Mouse (Mus musculus) embryonic facial prominence, embryonic 12.5 days (tissue): ENCODE data around the gene Galnt9. TPM values are rescaled to one million over a fixed set of nuclear protein-coding genes. Genes with fewer than 3 reads are reported as not detected.

ENCODE experiments used
- ATAC-seq: fragments of 200-750 bp; cut with Nextera tagmentation; 2 replicates; pipeline ENCODE4 v1.8.0; 2017; ENCODE audit not compliant: insufficient number of reproducible peaks, insufficient read depth, low FRiP score, low TSS enrichment
- H3K27ac ChIP-seq: fragments of 300-500 bp; sonication (generic); 2 replicates; pipeline ENCODE4 v1.5.1; 2016; ENCODE audit warnings: mild to moderate bottlenecking
- H3K27me3 ChIP-seq: fragments of 300-500 bp; sonication (generic); 2 replicates; pipeline ENCODE4 v1.6.1; 2016; ENCODE audit warnings: mild to moderate bottlenecking, moderate library complexity
- H3K36me3 ChIP-seq: fragments of 300-500 bp; sonication (generic); 2 replicates; pipeline ENCODE4 v1.6.1; 2016; ENCODE audit warnings: mild to moderate bottlenecking
- H3K4me1 ChIP-seq: fragments of 300-500 bp; sonication (generic); 2 replicates; pipeline ENCODE4 v1.6.1; 2016
- H3K4me2 ChIP-seq: fragments of 300-500 bp; sonication (generic); replicated peaks from 2 replicates; pipeline ENCODE4 v1.6.1; 2016; ENCODE audit warnings: mild to moderate bottlenecking, moderate library complexity
- H3K4me3 ChIP-seq: fragments of 300-500 bp; sonication (generic); 2 replicates; pipeline ENCODE4 v1.5.1; 2016; ENCODE audit warnings: mild to moderate bottlenecking
- H3K9ac ChIP-seq: fragments of 300-500 bp; sonication (generic); 2 replicates; pipeline ENCODE4 v1.6.1; 2016; ENCODE audit warnings: mild to moderate bottlenecking, moderate library complexity
- H3K9me3 ChIP-seq: fragments of 300-500 bp; sonication (generic); 2 replicates; pipeline ENCODE4 v1.6.1; 2016; ENCODE audit warnings: mild to moderate bottlenecking, moderate library complexity
- WGBS: fragments of 180-500 bp; shearing (Covaris S2); methylation state at CpG from one replicate; pipeline ENCODE4 v1.1.7; 2016; 5-methylcytosine and 5-hydroxymethylcytosine counted together
- polyA plus RNA-seq: library from polyadenylated mRNA; unstranded; fragments of >200 nt; fragmentation: Nextera tagmentation; extraction: Ambion mirVana; gene quantifications from 2 replicates; pipeline ENCODE4 v1.2.1, GENCODE M21; 2016

Galnt9 gene
- polyA plus RNA-seq, 1 experiment from 2014 or later: 1.6 TPM

DNA sequence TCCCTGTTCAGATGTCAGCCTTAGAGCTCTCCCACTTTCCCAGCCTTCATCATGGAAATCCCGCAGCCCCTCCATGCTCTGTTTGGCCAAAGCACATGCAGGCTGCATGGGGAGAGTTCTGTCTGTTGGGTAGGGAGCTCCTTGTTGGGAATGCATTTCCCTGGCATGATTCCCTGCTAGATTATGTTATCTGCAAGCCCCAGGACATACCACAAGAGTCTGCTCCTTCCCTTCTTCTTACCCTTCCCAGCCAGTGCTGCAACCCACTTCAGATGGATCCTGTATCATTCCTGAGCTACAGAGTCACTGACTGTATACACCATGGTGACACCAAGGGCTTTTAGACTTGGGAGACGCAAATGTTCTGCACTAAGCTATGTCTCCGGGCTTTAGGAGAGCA lies 65.3 kb downstream of the Galnt9 start:
- no peak for ATAC-seq
- no peak overlapping the region for H3K4me2 ChIP-seq
- H3K4me3 ChIP-seq: no peak overlapping the region
- 67% methylated on average over 3 of the region's 3 CpGs for WGBS
- no peak overlapping the region for H3K27ac ChIP-seq
- H3K9ac ChIP-seq: no peak overlapping the region
- peaks cover 3% of the 10 kb centered on the region; the same call in 1 of the 2 replicates for H3K27me3 ChIP-seq
- no peaks in the 10 kb centered on the region for H3K9me3 ChIP-seq
- H3K4me1 ChIP-seq: peaks cover 24% of the 10 kb centered on the region; the same call in 1 of the 2 replicates
- H3K36me3 ChIP-seq: no peaks in the 10 kb centered on the region

DNA sequence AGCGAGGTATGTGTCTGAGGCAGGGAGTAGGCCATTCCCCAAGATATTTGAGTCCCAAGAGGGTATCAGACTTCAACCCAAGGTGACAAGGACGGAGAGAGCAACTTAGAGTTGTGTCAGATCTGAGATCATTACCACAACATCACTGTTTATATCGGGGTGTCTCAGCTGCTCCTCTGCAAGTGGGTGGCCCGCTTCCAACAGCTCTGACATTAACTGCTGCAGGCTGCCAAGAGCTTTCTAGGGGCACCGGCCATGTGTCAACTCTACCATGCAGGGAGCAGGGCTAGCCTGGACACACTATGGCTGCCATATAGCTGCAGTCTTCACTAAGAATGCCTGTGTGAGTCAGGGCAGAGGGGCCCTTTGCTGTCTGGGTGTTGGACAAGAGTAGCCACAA lies 65.7 kb downstream of the Galnt9 start:
- Histone ChIP-seq H3K4me2 (no peak overlapping the region), H3K9me3 (no peaks in the 10 kb centered on the region), H3K4me3 (no peak overlapping the region), H3K36me3 (no peaks in the 10 kb centered on the region), H3K4me1 (peaks cover 24% of the 10 kb centered on the region; the same call in 1 of the 2 replicates), H3K27me3 (peaks cover 3% of the 10 kb centered on the region; the same call in 1 of the 2 replicates), H3K9ac (no peak overlapping the region), H3K27ac (no peak overlapping the region)
- 73% methylated on average over 5 of the region's 5 CpGs for WGBS
- ATAC-seq: no peak

DNA sequence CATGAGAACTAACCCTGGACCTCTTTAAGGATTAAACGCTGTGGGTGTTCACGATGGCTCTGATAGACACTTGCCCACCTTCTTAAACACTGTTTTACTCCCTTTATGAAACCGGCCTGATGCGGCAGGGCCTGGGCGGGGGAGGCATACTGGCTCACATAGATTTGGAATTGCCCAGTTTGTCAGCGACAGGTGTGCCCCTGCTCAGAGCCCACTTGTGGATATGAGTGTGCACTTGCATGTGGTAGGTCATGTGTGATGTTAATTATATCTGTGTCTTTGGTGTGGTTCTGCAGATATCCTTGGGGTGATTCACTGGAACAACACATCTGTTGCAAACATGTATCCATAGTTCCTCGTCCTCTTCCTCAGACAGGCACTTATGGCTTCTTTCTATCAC lies 66.3 kb downstream of the Galnt9 start:
- no peak for ATAC-seq
- Histone ChIP-seq H3K36me3 (no peaks in the 10 kb centered on the region), H3K4me2 (no peak overlapping the region), H3K9me3 (no peaks in the 10 kb centered on the region), H3K27me3 (peaks cover 3% of the 10 kb centered on the region; the same call in 1 of the 2 replicates), H3K4me3 (no peak overlapping the region), H3K9ac (no peak overlapping the region), H3K27ac (no peak overlapping the region), H3K4me1 (peaks cover 24% of the 10 kb centered on the region; the same call in 1 of the 2 replicates)
- 80% methylated on average over 7 of the region's 7 CpGs for WGBS

DNA sequence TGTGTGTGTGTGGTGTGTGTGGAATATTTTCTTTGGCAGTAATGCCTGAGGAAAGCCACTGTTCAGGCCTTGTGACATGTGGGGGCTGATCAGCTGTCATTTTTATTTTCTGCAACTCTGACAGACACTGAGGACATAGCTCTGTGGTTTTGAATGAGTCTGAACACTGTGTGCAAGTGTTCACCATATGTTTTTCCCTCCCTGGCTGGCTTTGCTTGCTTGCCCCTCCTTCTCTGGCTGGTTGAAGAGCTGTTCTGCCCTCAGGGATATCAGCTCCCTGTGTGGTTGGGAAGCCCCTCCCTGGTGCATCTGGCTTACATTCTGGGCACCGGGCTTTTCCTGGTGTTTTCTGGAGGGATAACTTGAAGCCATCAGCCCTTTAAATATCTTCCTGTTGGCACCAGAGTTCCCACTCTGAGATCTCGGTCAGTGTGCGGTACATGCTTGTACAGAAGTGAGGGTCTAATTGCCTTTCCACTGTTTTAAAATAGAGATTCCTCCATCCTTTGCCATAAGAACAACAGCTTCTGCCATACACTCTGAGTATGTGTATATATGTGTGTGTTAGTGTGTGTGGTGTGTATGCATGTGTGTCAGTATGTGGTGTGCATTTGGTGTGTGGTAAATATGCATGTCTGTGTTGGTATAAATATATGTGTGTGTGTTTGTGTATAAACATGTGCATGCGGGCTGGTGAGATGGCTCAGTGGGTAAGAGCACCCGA lies 67.4 kb downstream of the Galnt9 start:
- Histone ChIP-seq H3K4me2 (no peak overlapping the region), H3K9ac (no peak overlapping the region), H3K27me3 (peaks cover 3% of the 10 kb centered on the region; the same call in 1 of the 2 replicates), H3K4me3 (no peak overlapping the region), H3K4me1 (peaks cover 24% of the 10 kb centered on the region; the same call in 1 of the 2 replicates), H3K27ac (0 out of 2 replicates have a peak overlapping the region, but pooled peaks have one; percentile 52), H3K36me3 (no peaks in the 10 kb centered on the region), H3K9me3 (no peaks in the 10 kb centered on the region)
- WGBS: 47% methylated on average over 5 of the region's 5 CpGs
- peak; percentile 76 for ATAC-seq

DNA sequence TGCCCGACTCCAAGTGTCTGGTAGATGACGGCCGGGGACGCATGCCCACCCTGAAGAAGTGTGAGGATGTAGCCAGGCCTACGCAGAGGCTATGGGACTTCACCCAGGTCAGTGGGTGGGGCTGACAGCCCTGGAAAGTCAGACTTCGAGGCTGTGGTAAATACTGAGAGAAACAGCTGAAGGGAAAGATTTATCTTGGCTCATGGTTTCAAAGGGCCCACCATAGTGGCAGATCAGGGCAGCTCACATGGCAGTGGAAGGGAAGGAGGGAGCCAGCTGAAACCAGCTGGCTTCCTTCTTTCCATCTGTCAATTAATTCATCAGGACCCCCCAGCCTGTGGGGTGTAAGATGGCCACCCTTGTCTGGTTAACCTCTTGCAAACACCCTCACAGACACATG lies 75.1 kb downstream of the Galnt9 start:
- Histone ChIP-seq H3K36me3 (no peaks in the 10 kb centered on the region), H3K27me3 (no peaks in the 10 kb centered on the region), H3K4me2 (no peak overlapping the region), H3K4me3 (no peak overlapping the region), H3K9ac (no peak overlapping the region), H3K4me1 (no peaks in the 10 kb centered on the region), H3K9me3 (no peaks in the 10 kb centered on the region), H3K27ac (no peak overlapping the region)
- 86% methylated on average over 6 of the region's 6 CpGs for WGBS
- no peak for ATAC-seq

DNA sequence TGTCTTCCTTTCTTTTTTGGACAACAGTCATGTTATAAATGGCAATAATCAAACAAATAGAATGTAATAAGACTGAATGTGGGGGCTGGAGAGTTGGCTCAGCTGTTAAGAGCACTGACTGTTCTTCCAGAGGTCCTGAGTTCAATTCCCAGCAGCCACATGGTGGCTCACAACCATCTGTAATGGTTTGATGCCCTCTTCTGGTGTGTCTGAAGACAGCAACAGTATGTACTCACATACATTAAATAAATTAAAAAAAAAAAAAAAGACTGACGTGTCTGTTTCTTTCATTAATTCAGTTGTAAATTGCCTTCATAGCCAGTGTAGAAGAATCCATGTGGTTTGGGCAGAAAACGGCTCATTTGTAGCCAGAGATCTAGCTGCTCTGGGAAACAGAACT lies 80.2 kb downstream of the Galnt9 start:
- Histone ChIP-seq H3K4me1 (peaks cover 5% of the 10 kb centered on the region; the same call in 1 of the 2 replicates), H3K4me3 (no peak overlapping the region), H3K4me2 (no peak overlapping the region), H3K36me3 (no peaks in the 10 kb centered on the region), H3K9ac (no peak overlapping the region), H3K9me3 (no peaks in the 10 kb centered on the region), H3K27ac (no peak overlapping the region), H3K27me3 (no peaks in the 10 kb centered on the region)
- WGBS: 83% methylated on average over 2 of the region's 2 CpGs
- ATAC-seq: no peak

DNA sequence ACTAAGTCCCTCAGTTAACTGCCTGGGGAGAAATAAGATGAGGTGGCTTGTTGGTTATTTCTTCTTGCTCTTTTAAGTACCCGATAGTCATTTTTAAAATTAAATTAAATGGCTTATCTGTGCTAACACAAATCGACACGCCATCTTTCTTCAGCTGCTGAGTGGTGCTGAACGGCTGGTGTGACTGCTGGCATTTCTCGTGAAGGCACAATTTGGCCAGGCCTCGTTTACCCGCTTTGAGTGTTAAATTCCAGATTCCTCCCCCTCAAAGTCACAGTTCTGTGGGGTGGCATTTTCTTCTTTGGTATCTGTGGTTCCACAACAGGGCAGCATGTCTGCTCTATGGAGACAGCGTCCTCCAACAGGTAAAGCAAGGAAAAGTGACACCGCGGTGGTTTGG lies 83.2 kb downstream of the Galnt9 start:
- Histone ChIP-seq H3K4me2 (no peak overlapping the region), H3K27ac (no peak overlapping the region), H3K36me3 (no peaks in the 10 kb centered on the region), H3K27me3 (no peaks in the 10 kb centered on the region), H3K4me3 (no peak overlapping the region), H3K4me1 (peaks cover 5% of the 10 kb centered on the region; the same call in 1 of the 2 replicates), H3K9me3 (no peaks in the 10 kb centered on the region), H3K9ac (no peak overlapping the region)
- WGBS: 74% methylated on average over 10 of the region's 10 CpGs
- ATAC-seq: no peak

DNA sequence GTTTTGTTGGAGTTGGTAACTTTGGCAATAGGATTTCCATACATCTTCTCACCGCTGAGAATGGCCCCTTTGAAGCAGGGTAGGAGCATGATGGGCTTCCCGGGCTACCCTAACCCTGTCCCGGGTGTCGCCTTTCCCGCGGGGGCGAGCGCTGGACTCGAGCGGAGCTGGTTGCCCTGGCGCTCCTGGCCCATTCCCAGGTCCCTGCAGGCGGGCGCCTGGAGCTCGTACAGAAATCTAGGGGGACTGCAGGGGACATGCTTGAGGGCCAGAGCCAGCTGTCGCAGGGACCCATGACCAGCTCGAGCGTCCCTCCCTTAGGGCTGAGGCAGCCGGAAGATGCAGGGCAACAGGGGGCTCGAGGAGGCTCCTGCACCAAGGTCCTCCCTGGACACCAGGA lies 84.0 kb downstream of the Galnt9 start:
- Histone ChIP-seq H3K9me3 (no peaks in the 10 kb centered on the region), H3K4me2 (peak overlapping the region; percentile 19; the same call in 1 of the 2 replicates), H3K4me3 (0 out of 2 replicates have a peak overlapping the region, but pooled peaks have one; percentile 7), H3K9ac (no peak overlapping the region), H3K4me1 (peaks cover 5% of the 10 kb centered on the region; the same call in 1 of the 2 replicates), H3K27me3 (no peaks in the 10 kb centered on the region), H3K36me3 (no peaks in the 10 kb centered on the region), H3K27ac (no peak overlapping the region)
- ATAC-seq: no peak
- WGBS: 28% methylated on average over 19 of the region's 19 CpGs

DNA sequence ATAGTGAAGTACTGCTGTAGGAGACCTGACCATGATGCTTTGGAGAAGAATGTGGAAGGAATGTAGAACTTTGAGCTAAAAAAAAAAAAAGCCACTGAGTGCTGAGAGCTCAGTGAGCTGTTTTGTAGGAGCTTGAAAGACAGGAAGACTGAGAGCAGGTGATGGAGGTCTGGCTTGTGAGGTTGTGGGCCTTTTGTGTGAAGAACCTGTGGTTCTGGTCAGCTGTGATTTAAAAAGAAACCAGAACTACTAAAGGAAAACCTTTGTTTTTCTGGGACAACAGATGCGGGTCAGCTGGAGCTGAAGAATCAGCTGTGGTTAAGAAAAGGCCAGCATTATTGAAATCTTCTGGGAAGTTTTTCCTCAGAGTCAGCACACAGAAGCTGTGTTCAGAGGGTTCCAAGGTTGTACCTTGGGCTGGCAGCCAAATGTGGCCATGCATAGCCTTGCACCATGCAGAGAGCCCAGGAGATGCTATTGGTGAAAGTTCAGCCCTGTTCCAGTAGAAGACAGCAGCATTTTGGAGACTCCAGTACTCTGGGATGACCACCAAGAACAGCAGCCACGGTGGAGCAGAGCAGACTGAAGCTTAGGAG lies 85.5 kb downstream of the Galnt9 start:
- no peak for ATAC-seq
- Histone ChIP-seq H3K4me3 (no peak overlapping the region), H3K27ac (no peak overlapping the region), H3K27me3 (no peaks in the 10 kb centered on the region), H3K36me3 (no peaks in the 10 kb centered on the region), H3K4me2 (no peak overlapping the region), H3K4me1 (peaks cover 5% of the 10 kb centered on the region; the same call in 1 of the 2 replicates), H3K9ac (no peak overlapping the region), H3K9me3 (no peaks in the 10 kb centered on the region)
- 83% methylated on average over 2 of the region's 2 CpGs for WGBS

DNA sequence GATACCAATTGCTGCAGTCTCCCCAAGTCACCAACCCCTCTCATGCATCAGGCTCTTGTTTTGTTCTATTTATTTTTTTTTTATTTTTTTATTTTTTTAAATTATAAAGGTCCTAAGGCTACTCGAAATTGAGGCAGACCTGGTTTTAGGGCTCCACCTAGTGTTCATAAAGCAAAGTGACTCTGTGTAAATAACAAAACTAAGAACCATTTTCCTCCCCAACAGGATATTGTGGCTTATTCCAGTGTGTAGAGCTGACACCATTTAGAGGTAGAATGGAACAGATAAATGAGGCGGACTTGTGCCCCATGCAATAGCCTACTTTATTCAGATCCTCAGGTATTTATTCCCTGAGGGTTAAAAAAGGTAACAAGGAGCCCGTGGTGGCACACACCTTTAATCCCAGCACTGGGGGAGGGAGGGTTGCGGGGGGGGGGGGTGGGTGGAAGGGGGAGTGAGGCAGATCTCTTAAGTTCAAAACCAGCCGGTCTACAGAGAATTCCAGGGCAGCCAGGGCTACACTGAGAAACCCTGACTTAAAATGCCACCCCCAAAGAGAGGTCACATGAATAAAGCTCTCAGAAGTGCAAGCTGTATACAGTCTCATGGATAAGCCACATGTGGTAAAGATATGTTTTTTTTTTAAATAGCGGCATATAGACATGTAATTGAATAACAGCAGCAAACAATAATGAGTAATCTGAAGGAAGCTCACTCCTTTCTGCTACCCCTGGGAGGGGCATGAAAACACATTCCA lies 92.0 kb downstream of the Galnt9 start:
- Histone ChIP-seq H3K9me3 (no peaks in the 10 kb centered on the region), H3K27ac (no peak overlapping the region), H3K4me1 (no peaks in the 10 kb centered on the region), H3K9ac (no peak overlapping the region), H3K36me3 (no peaks in the 10 kb centered on the region), H3K27me3 (no peaks in the 10 kb centered on the region), H3K4me2 (no peak overlapping the region), H3K4me3 (no peak overlapping the region)
- WGBS: 44% methylated on average over 6 of the region's 6 CpGs
- ATAC-seq: no peak

DNA sequence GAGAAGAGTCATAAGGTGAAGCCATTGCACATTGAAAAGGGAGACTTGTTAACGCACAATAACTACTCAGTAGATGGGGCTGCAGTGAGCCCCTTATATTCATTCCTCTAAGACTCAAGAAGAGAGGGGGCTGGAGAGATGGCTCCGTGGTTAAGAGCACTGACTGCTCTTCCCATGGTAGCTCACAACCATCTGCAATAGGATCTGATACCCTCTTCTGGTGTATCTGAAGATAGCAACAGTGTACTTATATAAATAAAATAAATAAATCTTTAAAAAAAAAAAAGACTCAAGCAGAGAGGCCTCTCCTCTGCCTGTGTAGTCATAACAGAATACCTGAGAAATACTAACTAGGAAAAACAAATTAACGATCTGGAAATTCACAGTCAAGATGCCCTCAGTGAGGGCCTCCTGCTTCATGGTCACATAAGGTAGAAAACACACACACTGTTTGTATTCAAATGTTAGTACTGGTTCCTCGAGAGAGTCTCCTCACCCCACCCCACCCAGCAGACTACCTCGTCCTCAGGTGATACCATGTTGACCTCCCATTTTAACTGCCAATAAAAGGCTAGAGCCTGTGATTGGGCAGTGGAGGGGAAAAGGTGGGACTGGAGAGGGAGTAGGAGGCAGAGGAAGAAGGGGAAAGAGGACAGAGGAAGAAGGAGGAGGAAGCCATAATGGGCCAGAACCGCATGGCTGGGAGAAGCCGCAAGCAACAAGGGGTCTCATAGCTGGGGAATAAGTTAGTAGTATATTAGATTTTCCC lies 94.3 kb downstream of the Galnt9 start:
- 82% methylated on average over 7 of the region's 7 CpGs for WGBS
- Histone ChIP-seq H3K4me1 (no peaks in the 10 kb centered on the region), H3K4me3 (no peak overlapping the region), H3K9ac (no peak overlapping the region), H3K27ac (no peak overlapping the region), H3K27me3 (no peaks in the 10 kb centered on the region), H3K4me2 (no peak overlapping the region), H3K9me3 (no peaks in the 10 kb centered on the region), H3K36me3 (no peaks in the 10 kb centered on the region)
- ATAC-seq: no peak
